Mouse (Mus musculus) cortical plate, adult 2 months (tissue): ENCODE data around the gene Apol10a.
"Not testable (repeated sequence)": the region's sequence is repeated elsewhere in the genome, so short reads cannot be mapped to it uniquely, and the experiment has no call there.

Source experiments
- CTCF ChIP-seq: fragments of 200-500 bp; IDR thresholded peaks from 2 replicates; pipeline ENCODE4 v1.5.1; 2011; ENCODE audit warnings: mild to moderate bottlenecking, control low read depth, low read length; ENCODE audit not compliant: insufficient read depth; ENCODE audit errors: extremely low read depth
- POLR2A ChIP-seq: fragments of 200-500 bp; IDR thresholded peaks from 2 replicates; pipeline ENCODE4 v1.6.1; 2011; ENCODE audit warnings: mild to moderate bottlenecking, low read length, control low read depth; ENCODE audit not compliant: insufficient read depth; ENCODE audit errors: extremely low read depth

DNA sequence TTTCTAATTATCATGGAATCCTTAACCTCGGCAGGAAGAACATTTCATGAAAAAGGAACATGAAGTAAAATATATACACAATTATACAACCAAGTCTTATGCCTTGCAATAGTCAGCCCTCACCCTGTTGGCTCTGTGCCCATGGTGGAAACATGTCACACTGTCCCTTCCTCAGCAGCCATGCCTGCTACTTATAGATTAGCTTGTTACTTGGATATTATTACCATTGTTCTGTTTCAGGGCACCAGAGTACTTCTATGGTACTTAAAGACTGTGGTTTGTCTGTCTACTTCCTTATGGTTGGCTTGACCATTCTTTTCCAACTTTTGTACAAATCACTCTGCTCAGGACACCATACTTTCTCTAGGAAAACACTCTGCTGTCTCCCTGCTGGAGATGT lies 16.3 kb downstream of the Apol10a start:
- TF ChIP-seq POLR2A, CTCF: not testable (repeated sequence)
